Comparison of ENCODE assay signal across 12 mouse cellular contexts in the genomic region with DNA sequence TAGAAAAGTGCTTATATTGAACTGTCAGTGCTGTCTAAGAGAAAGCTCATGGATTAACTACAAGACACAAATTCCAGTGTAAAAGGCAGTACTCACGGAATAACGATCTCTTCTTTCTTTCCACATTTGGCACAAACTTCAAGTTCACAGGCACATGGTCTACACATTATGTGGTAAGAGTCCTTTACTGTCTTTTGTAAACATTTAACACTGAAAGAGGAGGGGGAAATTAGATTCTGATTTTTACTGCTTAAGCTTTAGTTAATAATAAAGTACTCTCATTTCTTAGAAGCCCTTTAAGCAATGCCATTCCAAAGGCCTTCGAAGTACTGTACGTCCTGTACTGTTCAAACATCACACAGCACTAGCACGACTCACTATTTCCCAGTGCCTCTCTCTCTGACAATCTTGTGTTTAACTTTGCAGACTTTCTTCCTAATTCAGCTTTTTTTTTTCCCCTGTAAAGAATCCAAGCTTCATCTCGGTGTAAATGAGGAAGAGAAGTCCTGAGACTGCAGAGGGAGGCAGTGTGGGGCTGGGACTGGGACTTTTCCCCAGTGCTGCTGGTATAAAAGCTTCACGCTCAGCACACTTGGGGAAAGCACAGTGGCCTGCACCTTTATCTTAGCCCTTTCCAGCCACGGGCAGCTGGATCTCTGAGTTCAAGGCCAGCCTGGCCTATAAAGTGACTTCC. TPM values are rescaled to one million over a fixed set of nuclear protein-coding genes. Genes with fewer than 3 reads are reported as not detected.
DNase-seq lines count a peak whose midpoint lies in the region; ATAC-seq and TF ChIP-seq lines count a peak whose summit lies in the region.
"Had no signal": no experiment of that assay in that cellular context is flagged by ENCODE, and none has a peak within 500 bp of the region (broad histone marks: within the 10 kb centered on the region; RNA-seq: fewer than 3 reads in every experiment).

No protein-coding gene starts in this region.

- H3K27me3 ChIP-seq in limb, embryonic 13.5 days = no peaks in the 10 kb centered on the region
- no peaks in the 10 kb centered on the region for H3K27me3 ChIP-seq in limb, embryonic 10.5 days (ENCODE audit: low read depth, poor library complexity, severe bottlenecking)
- no peaks in the 10 kb centered on the region for H3K27me3 ChIP-seq in midbrain, postnatal 0 days (ENCODE audit: insufficient read depth, low read length)
- H3K27me3 ChIP-seq: forebrain, embryonic 13.5 days; kidney, embryonic 15.5 days had no signal

- no peak for ATAC-seq in limb, embryonic 13.5 days (ENCODE audit: low FRiP score, low read depth)
- ATAC-seq in common myeloid progenitor, adult 5-6 weeks (replicated peaks; ENCODE audit: low read depth, poor library complexity, severe bottlenecking) = peak; percentile 37; the same call in 1 of the 2 replicates
- ATAC-seq in midbrain, postnatal 0 days (ENCODE audit: low FRiP score) = no peak
- ATAC-seq: forebrain, embryonic 13.5 days had no signal

- H3K4me1 ChIP-seq in limb, embryonic 13.5 days = peaks cover 20% of the 10 kb centered on the region
- no peaks in the 10 kb centered on the region for H3K4me1 ChIP-seq in limb, embryonic 10.5 days
- no peaks in the 10 kb centered on the region for H3K4me1 ChIP-seq in midbrain, postnatal 0 days (ENCODE audit: insufficient read depth, low read length)

- peaks cover 4% of the 10 kb centered on the region; the same call in 1 of the 2 replicates for H3K9me3 ChIP-seq in limb, embryonic 13.5 days
- H3K9me3 ChIP-seq in limb, embryonic 10.5 days (replicated peaks) = no peaks in the 10 kb centered on the region
- H3K9me3 ChIP-seq in midbrain, postnatal 0 days (ENCODE audit: low read length) = no peaks in the 10 kb centered on the region
- H3K9me3 ChIP-seq: forebrain, embryonic 13.5 days; kidney, embryonic 15.5 days had no signal

- WGBS in limb, embryonic 13.5 days = 63% methylated on average over 8 of the region's 8 CpGs
- WGBS in limb, embryonic 10.5 days = 87% methylated on average over 8 of the region's 8 CpGs
- WGBS in midbrain, postnatal 0 days = 72% methylated on average over 8 of the region's 8 CpGs

- DNase-seq in adrenal gland, adult (ENCODE audit: inconsistent age in 2 of 2, low spot score in 1 of 2) = peak; percentile 23 to 47
- no peak for DNase-seq in adrenal gland, adult 8-10 months
- no peak for DNase-seq in limb, embryonic 10.5 days (ENCODE audit: low spot score)
- DNase-seq in lung, postnatal 36 days = peak; percentile 47
- no peak for DNase-seq in midbrain, postnatal 0 days (ENCODE audit: low spot score)
- no peak for DNase-seq in heart, postnatal 4 days
- DNase-seq: cerebellum, adult 2 months; thymus, adult 18-20 months had no signal

- no peak overlapping the region for H3K27ac ChIP-seq in limb, embryonic 13.5 days
- H3K27ac ChIP-seq in limb, embryonic 10.5 days = no peak overlapping the region
- H3K27ac ChIP-seq in midbrain, postnatal 0 days (ENCODE audit: low read depth, low read length) = no peak overlapping the region
- H3K27ac ChIP-seq: forebrain, embryonic 13.5 days; kidney, embryonic 15.5 days had no signal

- TF ChIP-seq CTCF in midbrain, postnatal 0 days (IDR thresholded peaks at IDR 0.05) = no peak

- peak overlapping the region; percentile 39; the same call in 1 of the 2 replicates for H3K9ac ChIP-seq in limb, embryonic 13.5 days
- H3K9ac ChIP-seq in midbrain, postnatal 0 days (replicated peaks; ENCODE audit: low read length, poor library complexity, severe bottlenecking) = no peak overlapping the region
- H3K9ac ChIP-seq: forebrain, embryonic 13.5 days; kidney, embryonic 15.5 days had no signal

- no peak overlapping the region for H3K4me2 ChIP-seq in limb, embryonic 13.5 days (replicated peaks)
- no peak overlapping the region for H3K4me2 ChIP-seq in midbrain, postnatal 0 days (ENCODE audit: low read depth, low read length, poor library complexity, severe bottlenecking)
- H3K4me2 ChIP-seq: forebrain, embryonic 13.5 days; kidney, embryonic 15.5 days had no signal

- H3K4me3 ChIP-seq in limb, embryonic 13.5 days = no peak overlapping the region
- no peak overlapping the region for H3K4me3 ChIP-seq in limb, embryonic 10.5 days
- no peak overlapping the region for H3K4me3 ChIP-seq in midbrain, postnatal 0 days (ENCODE audit: low read depth, low read length)
- H3K4me3 ChIP-seq: forebrain, embryonic 13.5 days; kidney, embryonic 15.5 days had no signal

- peaks cover 39% of the 10 kb centered on the region for H3K36me3 ChIP-seq in limb, embryonic 13.5 days
- H3K36me3 ChIP-seq in limb, embryonic 10.5 days = peaks cover 36% of the 10 kb centered on the region
- no peaks in the 10 kb centered on the region for H3K36me3 ChIP-seq in midbrain, postnatal 0 days (ENCODE audit: insufficient read depth, low read length)

RNA-seq across cellular contexts. Expression of gene 1110059E24Rik, which starts 54.0 kb away (rescaled TPM):
- total RNA-seq in adrenal gland, adult 8-10 months (2022) = 10 to 100 TPM; 23.9 to 42.9 (median 36.7) TPM
- polyA plus RNA-seq in limb, embryonic 13.5 days (2015; fragmentation: Nextera tagmentation; extraction: Ambion mirVana) = 61.1 and 63.8 TPM in 2 replicates
- 76.9 and 78.0 TPM in 2 replicates for polyA plus RNA-seq in limb, embryonic 10.5 days (2016; fragmentation: Nextera tagmentation; extraction: Ambion mirVana)
- total RNA-seq in common myeloid progenitor, adult 5-6 weeks (2017) = 64.8 and 66.7 TPM in 2 replicates
- 26.3 and 30.5 TPM in 2 replicates for total RNA-seq in midbrain, postnatal 0 days (2014; rRNA removed)
- 56.6 and 60.8 TPM in 2 replicates for polyA plus RNA-seq in midbrain, postnatal 0 days (2015; fragmentation: Nextera tagmentation; extraction: Ambion mirVana)
- 10 to 100 TPM; 22.4 to 23.6 TPM for total RNA-seq in heart, postnatal 4 days (2021)

RNA-seq across cellular contexts. Expression of gene Abhd17b, which starts 54.2 kb away (rescaled TPM):
- total RNA-seq in adrenal gland, adult 8-10 months (2022) = 10 to 100 TPM; 35.8 to 46.8 (median 41.4) TPM
- 30.0 and 30.5 TPM in 2 replicates for polyA plus RNA-seq in limb, embryonic 13.5 days (2015; fragmentation: Nextera tagmentation; extraction: Ambion mirVana)
- 23.8 and 28.8 TPM in 2 replicates for polyA plus RNA-seq in limb, embryonic 10.5 days (2016; fragmentation: Nextera tagmentation; extraction: Ambion mirVana)
- total RNA-seq in common myeloid progenitor, adult 5-6 weeks (2017) = 47.5 and 60.2 TPM in 2 replicates
- 63.4 and 64.0 TPM in 2 replicates for total RNA-seq in midbrain, postnatal 0 days (2014; rRNA removed)
- 44.4 and 49.0 TPM in 2 replicates for polyA plus RNA-seq in midbrain, postnatal 0 days (2015; fragmentation: Nextera tagmentation; extraction: Ambion mirVana)
- 10 to 100 TPM; 24.3 to 24.6 TPM for total RNA-seq in heart, postnatal 4 days (2021)

Comparison
In these comparisons a context has a peak if more than half of its experiments do, and no peak if none do; other contexts are left out.
1. DNase-seq: peak in adrenal gland, adult (2 of 2) and lung, postnatal 36 days (single experiment); none in adrenal gland, adult 8-10 months (single experiment), limb, embryonic 10.5 days (single experiment), midbrain, postnatal 0 days (single experiment) and heart, postnatal 4 days (single experiment).